Mouse (Mus musculus): ENCODE data around the gene Gpcpd1. TPM values are rescaled to one million over a fixed set of nuclear protein-coding genes. Genes with fewer than 3 reads are reported as not detected.

Gpcpd1 gene
- polyA plus RNA-seq, 1 experiment from 2014 or later, result 25.8 TPM

- no peak for DNase-seq (ENCODE audit: low spot score)
- no peak for ATAC-seq (ENCODE audit: insufficient number of reproducible peaks, low FRiP score, low TSS enrichment, low read depth)
- Histone ChIP-seq H3K27me3 (ENCODE audit: control insufficient read depth, insufficient read depth, low read length) (no peaks in the 10 kb centered on the region), H3K27ac (replicated peaks; ENCODE audit: low read depth, low read length) (no peak overlapping the region), H3K9ac (ENCODE audit: low read length) (no peak overlapping the region), H3K4me3 (ENCODE audit: low read depth, low read length) (no peak overlapping the region), H3K36me3 (ENCODE audit: control insufficient read depth, insufficient read depth, low read length) (0 out of 2 replicates have a peak, but pooled peaks cover 5% of the 10 kb centered on the region), H3K9me3 (ENCODE audit: control insufficient read depth, low read length) (no peaks in the 10 kb centered on the region), H3K4me1 (ENCODE audit: control insufficient read depth, insufficient read depth, low read length) (no peaks in the 10 kb centered on the region), H3K4me2 (ENCODE audit: low read depth, severe bottlenecking) (no peak overlapping the region)
- 91% methylated on average over 2 of the region's 2 CpGs for WGBS
Measured at GRCm38 (mm10) chr2:132571301-132571700, 16.2 kb downstream of the Gpcpd1 start.

- Histone ChIP-seq H3K4me2 (ENCODE audit: low read depth, severe bottlenecking) (no peak overlapping the region), H3K4me3 (ENCODE audit: low read depth, low read length) (no peak overlapping the region), H3K9ac (ENCODE audit: low read length) (no peak overlapping the region), H3K9me3 (ENCODE audit: control insufficient read depth, low read length) (no peaks in the 10 kb centered on the region), H3K4me1 (ENCODE audit: control insufficient read depth, insufficient read depth, low read length) (no peaks in the 10 kb centered on the region), H3K27me3 (ENCODE audit: control insufficient read depth, insufficient read depth, low read length) (no peaks in the 10 kb centered on the region), H3K36me3 (ENCODE audit: control insufficient read depth, insufficient read depth, low read length) (0 out of 2 replicates have a peak, but pooled peaks cover 5% of the 10 kb centered on the region), H3K27ac (replicated peaks; ENCODE audit: low read depth, low read length) (no peak overlapping the region)
- no peak for DNase-seq (ENCODE audit: low spot score)
- no peak for ATAC-seq (ENCODE audit: insufficient number of reproducible peaks, low FRiP score, low TSS enrichment, low read depth)
Measured at GRCm38 (mm10) chr2:132570869-132571268, 16.7 kb downstream of the Gpcpd1 start.

GRCm38 (mm10) chr2:132569686-132570085, 17.8 kb downstream of the Gpcpd1 start:
- Histone ChIP-seq H3K4me1 (ENCODE audit: control insufficient read depth, insufficient read depth, low read length) (no peaks in the 10 kb centered on the region), H3K4me3 (ENCODE audit: low read depth, low read length) (no peak overlapping the region), H3K4me2 (ENCODE audit: low read depth, severe bottlenecking) (no peak overlapping the region), H3K27ac (replicated peaks; ENCODE audit: low read depth, low read length) (no peak overlapping the region), H3K9me3 (ENCODE audit: control insufficient read depth, low read length) (no peaks in the 10 kb centered on the region), H3K27me3 (ENCODE audit: control insufficient read depth, insufficient read depth, low read length) (no peaks in the 10 kb centered on the region), H3K9ac (ENCODE audit: low read length) (no peak overlapping the region), H3K36me3 (ENCODE audit: control insufficient read depth, insufficient read depth, low read length) (0 out of 2 replicates have a peak, but pooled peaks cover 5% of the 10 kb centered on the region)
- 85% methylated on average over 6 of the region's 6 CpGs for WGBS
- ATAC-seq (ENCODE audit: insufficient number of reproducible peaks, low FRiP score, low TSS enrichment, low read depth), result no peak
- no peak for DNase-seq (ENCODE audit: low spot score)

- ATAC-seq (ENCODE audit: insufficient number of reproducible peaks, low FRiP score, low TSS enrichment, low read depth), result no peak
- WGBS, result 89% methylated on average over 2 of the region's 2 CpGs
Measured at GRCm38 (mm10) chr2:132567414-132567813, 20.1 kb downstream of the Gpcpd1 start.

GRCm38 (mm10) chr2:132561860-132562259, 25.7 kb downstream of the Gpcpd1 start:
- DNase-seq (ENCODE audit: low spot score) (no peak), ATAC-seq (ENCODE audit: insufficient number of reproducible peaks, low FRiP score, low TSS enrichment, low read depth) (no peak)
- Histone ChIP-seq H3K4me1 (ENCODE audit: control insufficient read depth, insufficient read depth, low read length) (no peaks in the 10 kb centered on the region), H3K4me3 (ENCODE audit: low read depth, low read length) (no peak overlapping the region), H3K27me3 (ENCODE audit: control insufficient read depth, insufficient read depth, low read length) (no peaks in the 10 kb centered on the region), H3K9ac (ENCODE audit: low read length) (no peak overlapping the region), H3K27ac (replicated peaks; ENCODE audit: low read depth, low read length) (no peak overlapping the region), H3K36me3 (ENCODE audit: control insufficient read depth, insufficient read depth, low read length) (no peaks in the 10 kb centered on the region; the same call in 1 of the 2 replicates), H3K4me2 (ENCODE audit: low read depth, severe bottlenecking) (no peak overlapping the region), H3K9me3 (ENCODE audit: control insufficient read depth, low read length) (no peaks in the 10 kb centered on the region)
- 94% methylated on average over 4 of the region's 4 CpGs for WGBS

More at GRCm38 (mm10) chr2:132567414-132567813, 20.1 kb downstream of the Gpcpd1 start:
- Histone ChIP-seq H3K36me3 (ENCODE audit: control insufficient read depth, insufficient read depth, low read length) (peaks cover 5% of the 10 kb centered on the region; the same call in 1 of the 2 replicates), H3K9me3 (ENCODE audit: control insufficient read depth, low read length) (no peaks in the 10 kb centered on the region), H3K27ac (replicated peaks; ENCODE audit: low read depth, low read length) (no peak overlapping the region), H3K4me1 (ENCODE audit: control insufficient read depth, insufficient read depth, low read length) (no peaks in the 10 kb centered on the region), H3K4me3 (ENCODE audit: low read depth, low read length) (no peak overlapping the region), H3K9ac (ENCODE audit: low read length) (no peak overlapping the region), H3K4me2 (ENCODE audit: low read depth, severe bottlenecking) (no peak overlapping the region), H3K27me3 (ENCODE audit: control insufficient read depth, insufficient read depth, low read length) (no peaks in the 10 kb centered on the region)
- no peak for DNase-seq (ENCODE audit: low spot score)

GRCm38 (mm10) chr2:132527864-132528263, 59.7 kb downstream of the Gpcpd1 start:
- no peak overlapping the region for H3K9ac ChIP-seq (ENCODE audit: low read length)
- H3K4me3 ChIP-seq (ENCODE audit: low read depth, low read length), result no peak overlapping the region
- WGBS, result 96% methylated on average over 1 of the region's 1 CpGs
- 0 out of 2 replicates have a peak, but pooled peaks cover 2% of the 10 kb centered on the region for H3K36me3 ChIP-seq (ENCODE audit: control insufficient read depth, insufficient read depth, low read length)
- ATAC-seq (ENCODE audit: insufficient number of reproducible peaks, low FRiP score, low TSS enrichment, low read depth) (no peak), DNase-seq (ENCODE audit: low spot score) (no peak)
- no peaks in the 10 kb centered on the region for H3K4me1 ChIP-seq (ENCODE audit: control insufficient read depth, insufficient read depth, low read length)
- H3K27ac ChIP-seq (replicated peaks; ENCODE audit: low read depth, low read length), result no peak overlapping the region
- no peak overlapping the region for H3K4me2 ChIP-seq (ENCODE audit: low read depth, severe bottlenecking)
- no peaks in the 10 kb centered on the region for H3K27me3 ChIP-seq (ENCODE audit: control insufficient read depth, insufficient read depth, low read length)
- no peaks in the 10 kb centered on the region for H3K9me3 ChIP-seq (ENCODE audit: control insufficient read depth, low read length)

- no peak overlapping the region for H3K4me3 ChIP-seq (ENCODE audit: low read depth, low read length)
- no peak overlapping the region for H3K9ac ChIP-seq (ENCODE audit: low read length)
- 73% methylated on average over 10 of the region's 10 CpGs for WGBS
- H3K4me2 ChIP-seq (ENCODE audit: low read depth, severe bottlenecking), result no peak overlapping the region
- no peaks in the 10 kb centered on the region for H3K27me3 ChIP-seq (ENCODE audit: control insufficient read depth, insufficient read depth, low read length)
- 0 out of 2 replicates have a peak, but pooled peaks cover 2% of the 10 kb centered on the region for H3K36me3 ChIP-seq (ENCODE audit: control insufficient read depth, insufficient read depth, low read length)
- ATAC-seq (ENCODE audit: insufficient number of reproducible peaks, low FRiP score, low TSS enrichment, low read depth), result no peak
- H3K27ac ChIP-seq (replicated peaks; ENCODE audit: low read depth, low read length), result no peak overlapping the region
- no peaks in the 10 kb centered on the region for H3K9me3 ChIP-seq (ENCODE audit: control insufficient read depth, low read length)
- no peak for DNase-seq (ENCODE audit: low spot score)
- H3K4me1 ChIP-seq (ENCODE audit: control insufficient read depth, insufficient read depth, low read length), result no peaks in the 10 kb centered on the region
Measured at GRCm38 (mm10) chr2:132526894-132527532, 60.5 kb downstream of the Gpcpd1 start.

- Histone ChIP-seq H3K27me3 (ENCODE audit: control insufficient read depth, insufficient read depth, low read length) (no peaks in the 10 kb centered on the region), H3K36me3 (ENCODE audit: control insufficient read depth, insufficient read depth, low read length) (0 out of 2 replicates have a peak, but pooled peaks cover 2% of the 10 kb centered on the region), H3K9me3 (ENCODE audit: control insufficient read depth, low read length) (no peaks in the 10 kb centered on the region), H3K9ac (ENCODE audit: low read length) (no peak overlapping the region), H3K4me1 (ENCODE audit: control insufficient read depth, insufficient read depth, low read length) (no peaks in the 10 kb centered on the region), H3K4me3 (ENCODE audit: low read depth, low read length) (no peak overlapping the region), H3K27ac (replicated peaks; ENCODE audit: low read depth, low read length) (no peak overlapping the region), H3K4me2 (ENCODE audit: low read depth, severe bottlenecking) (no peak overlapping the region)
- ATAC-seq (ENCODE audit: insufficient number of reproducible peaks, low FRiP score, low TSS enrichment, low read depth) (no peak), DNase-seq (ENCODE audit: low spot score) (no peak)
- 47% methylated on average over 4 of the region's 4 CpGs for WGBS
Measured at GRCm38 (mm10) chr2:132526110-132526509, 61.4 kb downstream of the Gpcpd1 start.

Measured in limb, embryonic 11.5 days (tissue).